Mouse (Mus musculus) stomach, embryonic 14.5 days (tissue): ENCODE data around the gene Gm8369. TPM values are rescaled to one million over a fixed set of nuclear protein-coding genes. Genes with fewer than 3 reads are reported as not detected.
"Not testable (repeated sequence)": the region's sequence is repeated elsewhere in the genome, so short reads cannot be mapped to it uniquely, and the experiment has no call there.

ENCODE experiments used
- ATAC-seq: fragments of 200-750 bp; cut with Nextera tagmentation; 2 replicates; pipeline ENCODE4 v1.8.0; 2017; ENCODE audit warnings: low read depth, moderate TSS enrichment; ENCODE audit not compliant: insufficient number of reproducible peaks, insufficient read depth, low FRiP score
- H3K27ac ChIP-seq: fragments of 300-500 bp; sonication (generic); 2 replicates; pipeline ENCODE4 v1.5.1; 2014; ENCODE audit warnings: mild to moderate bottlenecking, low read length, moderate library complexity, mixed read lengths
- H3K27me3 ChIP-seq: fragments of 300-500 bp; sonication (generic); 2 replicates; pipeline ENCODE4 v1.6.1; 2014; ENCODE audit warnings: low read length, control low read depth, mixed read lengths; ENCODE audit not compliant: control insufficient read depth, insufficient read depth
- H3K36me3 ChIP-seq: fragments of 300-500 bp; sonication (generic); 2 replicates; pipeline ENCODE4 v1.6.1; 2014; ENCODE audit warnings: mild to moderate bottlenecking, control low read depth, low read length, moderate library complexity, mixed read lengths; ENCODE audit not compliant: control insufficient read depth, insufficient read depth
- H3K4me1 ChIP-seq: fragments of 300-500 bp; sonication (generic); 2 replicates; pipeline ENCODE4 v1.6.1; 2014; ENCODE audit warnings: low read length, control low read depth, mixed read lengths; ENCODE audit not compliant: control insufficient read depth, insufficient read depth
- H3K4me2 ChIP-seq: fragments of 300-500 bp; sonication (generic); replicated peaks from 2 replicates; pipeline ENCODE4 v1.6.1; 2014; ENCODE audit warnings: low read depth, low read length, control low read depth
- H3K4me3 ChIP-seq: fragments of 300-500 bp; sonication (generic); 2 replicates; pipeline ENCODE4 v1.5.1; 2014; ENCODE audit warnings: low read depth, low read length, control low read depth
- H3K9ac ChIP-seq: fragments of 300-500 bp; sonication (generic); replicated peaks from 2 replicates; pipeline ENCODE4 v1.6.1; 2014; ENCODE audit warnings: low read depth, mild to moderate bottlenecking, control low read depth, low read length, moderate library complexity, mixed read lengths
- H3K9me3 ChIP-seq: fragments of 300-500 bp; sonication (generic); 2 replicates; pipeline ENCODE4 v1.6.1; 2016; ENCODE audit warnings: low read depth, low read length, control low read depth; ENCODE audit not compliant: control insufficient read depth
- WGBS: fragments of 180-500 bp; shearing (Covaris S2); extraction: QIAGEN DNeasy Blood & Tissue Kit; methylation state at CpG from one replicate; pipeline ENCODE4 v1.1.7; 2014; 5-methylcytosine and 5-hydroxymethylcytosine counted together
- polyA plus RNA-seq: library from polyadenylated mRNA; unstranded; fragments of >200 nt; fragmentation: Nextera tagmentation; extraction: Ambion mirVana; gene quantifications from 2 replicates; pipeline ENCODE4 v1.2.1, GENCODE M21; 2014

Gm8369 gene
- polyA plus RNA-seq, 1 experiment from 2014 or later, result not detected

DNA sequence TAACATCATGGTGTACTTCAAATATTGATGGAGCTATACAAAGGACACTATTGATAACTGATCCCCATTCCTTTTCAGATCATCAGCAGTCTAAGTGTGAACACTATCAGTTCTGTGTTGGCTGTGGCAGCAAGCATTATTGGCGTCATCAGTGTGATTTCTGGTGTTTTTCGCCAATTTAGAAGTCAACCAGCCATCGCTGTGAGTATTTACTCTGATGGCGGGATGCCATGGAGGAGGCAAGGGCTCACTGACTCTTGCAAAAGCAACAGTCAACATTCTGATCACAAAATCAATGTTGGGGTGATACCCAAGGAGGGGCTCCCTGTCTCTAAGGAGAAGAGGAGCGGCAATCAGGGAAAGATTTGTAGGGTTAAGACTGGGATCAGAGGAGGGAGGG, 69.0 kb downstream of the Gm8369 start:
- Histone ChIP-seq H3K4me2 (no peak overlapping the region), H3K4me3 (no peak overlapping the region), H3K36me3 (no peaks in the 10 kb centered on the region), H3K9me3 (no peaks in the 10 kb centered on the region), H3K4me1 (no peaks in the 10 kb centered on the region), H3K27ac (no peak overlapping the region), H3K9ac (no peak overlapping the region), H3K27me3 (no peaks in the 10 kb centered on the region)
- WGBS, result 83% methylated on average over 5 of the region's 5 CpGs
- no peak for ATAC-seq

DNA sequence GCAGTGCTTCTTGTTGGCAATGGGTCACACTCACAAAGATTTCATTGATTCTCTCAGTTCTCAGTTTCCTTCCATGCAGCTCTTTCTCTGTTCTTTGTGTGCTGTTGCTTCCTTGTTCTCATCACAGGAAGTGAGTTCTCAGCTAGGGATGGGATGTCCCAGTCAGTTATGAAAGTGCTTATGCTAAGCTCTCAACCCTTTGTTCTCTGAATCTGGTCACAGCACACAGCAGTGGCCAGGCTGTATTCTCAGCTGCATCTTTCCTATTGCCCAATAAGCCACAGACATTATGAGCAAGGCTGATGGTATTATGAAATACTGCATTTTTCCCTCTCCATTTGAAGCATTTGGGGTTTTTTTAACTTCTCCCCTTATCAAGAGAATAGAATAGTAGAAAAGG, 73.8 kb downstream of the Gm8369 start:
- H3K27me3 ChIP-seq, H3K4me2 ChIP-seq, H3K9ac ChIP-seq, H3K4me1 ChIP-seq, H3K36me3 ChIP-seq, ATAC-seq, H3K9me3 ChIP-seq, H3K27ac ChIP-seq, H3K4me3 ChIP-seq: not testable (repeated sequence)

Other genes with a start within 250 kb of the Gm8369 start
- gene Ms4a1, start 219.7 kb upstream of the Gm8369 start, polyA plus RNA-seq, result 0.12 TPM in 1 of 2 replicates, not detected in the other
- gene Ms4a5, start 202.1 kb upstream of the Gm8369 start, polyA plus RNA-seq, result not detected in 2 replicates
- 0.08 TPM in 1 of 2 replicates, not detected in the other for gene Ms4a14, start 171.5 kb upstream of the Gm8369 start, polyA plus RNA-seq
- gene Ms4a7, start 149.8 kb upstream of the Gm8369 start, polyA plus RNA-seq, result 6.0 and 6.7 TPM in 2 replicates
- 7.2 and 7.9 TPM in 2 replicates for gene Ms4a4a, start 110.4 kb upstream of the Gm8369 start, polyA plus RNA-seq
- 0.61 and 1.0 TPM in 2 replicates for gene Ms4a4c, start 81.2 kb upstream of the Gm8369 start, polyA plus RNA-seq
- gene Ms4a4b, start 42.4 kb upstream of the Gm8369 start, polyA plus RNA-seq, result 0.35 and 0.77 TPM in 2 replicates
- 8.2 and 9.2 TPM in 2 replicates for gene Ms4a6c, start 16.6 kb upstream of the Gm8369 start, polyA plus RNA-seq
- 5.6 and 9.7 TPM in 2 replicates for gene Ms4a6b, start 30.6 kb downstream of the Gm8369 start, polyA plus RNA-seq
- gene Ms4a4d, start 50.9 kb downstream of the Gm8369 start, polyA plus RNA-seq, result 2.1 and 3.0 TPM in 2 replicates
- gene Ms4a6d, start 118.9 kb downstream of the Gm8369 start, polyA plus RNA-seq, result 4.3 and 7.1 TPM in 2 replicates
- 0.41 TPM in 1 of 2 replicates, not detected in the other for gene Ms4a2, start 137.8 kb downstream of the Gm8369 start, polyA plus RNA-seq
- 0.43 TPM in 1 of 2 replicates, not detected in the other for gene Ms4a3, start 154.9 kb downstream of the Gm8369 start, polyA plus RNA-seq
- not detected in 2 replicates for gene Oosp2, start 174.6 kb downstream of the Gm8369 start, polyA plus RNA-seq
- not detected in 2 replicates for gene Oosp1, start 205.2 kb downstream of the Gm8369 start, polyA plus RNA-seq
- not detected in 2 replicates for gene Oosp3, start 211.1 kb downstream of the Gm8369 start, polyA plus RNA-seq